Mouse (Mus musculus) heart, embryonic 10.5 days (tissue): ENCODE measurements around the gene Zc3h12d. TPM values are rescaled to one million over a fixed set of nuclear protein-coding genes. Genes with fewer than 3 reads are reported as not detected.

Source experiments
- DNase-seq: peaks from one replicate; pipeline ENCODE4 v3.0.0-alpha.2; 2017; ENCODE audit warnings: low spot score
- H3K27ac ChIP-seq: fragments of 300-500 bp; sonication (generic); 2 replicates; pipeline ENCODE4 v1.5.1; 2016; ENCODE audit warnings: mild to moderate bottlenecking
- H3K27me3 ChIP-seq: fragments of 300-500 bp; sonication (generic); 2 replicates; pipeline ENCODE4 v1.6.1; 2016; ENCODE audit warnings: mild to moderate bottlenecking; ENCODE audit not compliant: poor library complexity, insufficient read depth, severe bottlenecking
- H3K36me3 ChIP-seq: fragments of 300-500 bp; sonication (generic); 2 replicates; pipeline ENCODE4 v1.6.1; 2016; ENCODE audit warnings: mild to moderate bottlenecking, moderate library complexity
- H3K4me1 ChIP-seq: fragments of 300-500 bp; sonication (generic); 2 replicates; pipeline ENCODE4 v1.6.1; 2016; ENCODE audit warnings: mild to moderate bottlenecking
- H3K4me3 ChIP-seq: fragments of 300-500 bp; sonication (generic); 2 replicates; pipeline ENCODE4 v1.5.1; 2016; ENCODE audit warnings: mild to moderate bottlenecking, moderate library complexity
- H3K9me3 ChIP-seq: fragments of 300-500 bp; sonication (generic); 2 replicates; pipeline ENCODE4 v1.6.1; 2016; ENCODE audit warnings: mild to moderate bottlenecking, moderate library complexity
- WGBS: fragments of 180-500 bp; shearing (Covaris S2); methylation state at CpG from one replicate; pipeline ENCODE4 v1.1.7; 2016; 5-methylcytosine and 5-hydroxymethylcytosine counted together
- polyA plus RNA-seq: library from polyadenylated mRNA; unstranded; fragments of >200 nt; fragmentation: Nextera tagmentation; extraction: Ambion mirVana; gene quantifications from 2 replicates; pipeline ENCODE4 v1.2.1, GENCODE M21; 2016

Gene Zc3h12d
- polyA plus RNA-seq, 1 experiment from 2014 or later: 0.11 TPM

GRCm38 (mm10) chr10:7841571-7842080 lies 9.4 kb downstream of the Zc3h12d start:
- 23% methylated on average over 14 of the region's 14 CpGs for WGBS
- Histone ChIP-seq H3K4me3 (peak overlapping the region; percentile 41; the same call in 1 of the 2 replicates), H3K4me1 (peaks cover 20% of the 10 kb centered on the region), H3K9me3 (no peaks in the 10 kb centered on the region), H3K27ac (peak overlapping the region; percentile 48; the same call in 1 of the 2 replicates), H3K36me3 (no peaks in the 10 kb centered on the region), H3K27me3 (no peaks in the 10 kb centered on the region)
- DNase-seq: peak; percentile 76

- WGBS: 79% methylated on average over 4 of the region's 4 CpGs
- Histone ChIP-seq H3K27me3 (no peaks in the 10 kb centered on the region), H3K36me3 (no peaks in the 10 kb centered on the region), H3K4me3 (no peak overlapping the region), H3K27ac (no peak overlapping the region), H3K4me1 (peaks cover 20% of the 10 kb centered on the region), H3K9me3 (no peaks in the 10 kb centered on the region)
- peak; percentile 22 for DNase-seq
Observed at GRCm38 (mm10) chr10:7843181-7843580, 10.9 kb downstream of the Zc3h12d start.

GRCm38 (mm10) chr10:7844161-7844560 lies 11.9 kb downstream of the Zc3h12d start:
- peaks cover 20% of the 10 kb centered on the region for H3K4me1 ChIP-seq
- no peaks in the 10 kb centered on the region for H3K9me3 ChIP-seq
- H3K4me3 ChIP-seq: no peak overlapping the region
- no peaks in the 10 kb centered on the region for H3K36me3 ChIP-seq
- WGBS: 66% methylated on average over 4 of the region's 4 CpGs
- peak; percentile 71 for DNase-seq
- no peaks in the 10 kb centered on the region for H3K27me3 ChIP-seq
- H3K27ac ChIP-seq: no peak overlapping the region

GRCm38 (mm10) chr10:7845136-7845535 lies 12.9 kb downstream of the Zc3h12d start:
- Histone ChIP-seq H3K36me3 (no peaks in the 10 kb centered on the region), H3K27me3 (no peaks in the 10 kb centered on the region), H3K9me3 (no peaks in the 10 kb centered on the region), H3K4me3 (no peak overlapping the region), H3K27ac (no peak overlapping the region), H3K4me1 (peaks cover 14% of the 10 kb centered on the region)
- 77% methylated on average over 8 of the region's 8 CpGs for WGBS
- DNase-seq: peak; percentile 43

GRCm38 (mm10) chr10:7845991-7846390 lies 13.7 kb downstream of the Zc3h12d start:
- H3K36me3 ChIP-seq: no peaks in the 10 kb centered on the region
- H3K27ac ChIP-seq: no peak overlapping the region
- H3K27me3 ChIP-seq: no peaks in the 10 kb centered on the region
- H3K4me1 ChIP-seq: peaks cover 11% of the 10 kb centered on the region
- 82% methylated on average over 4 of the region's 4 CpGs for WGBS
- DNase-seq: peak; percentile 35
- no peak overlapping the region for H3K4me3 ChIP-seq
- no peaks in the 10 kb centered on the region for H3K9me3 ChIP-seq

- Histone ChIP-seq H3K36me3 (no peaks in the 10 kb centered on the region), H3K4me1 (peaks cover under 1% of the 10 kb centered on the region; the same call in 1 of the 2 replicates), H3K9me3 (no peaks in the 10 kb centered on the region), H3K27ac (no peak overlapping the region), H3K27me3 (no peaks in the 10 kb centered on the region), H3K4me3 (no peak overlapping the region)
- 80% methylated on average over 2 of the region's 2 CpGs for WGBS
- no peak for DNase-seq
Observed at GRCm38 (mm10) chr10:7847166-7847605, 14.9 kb downstream of the Zc3h12d start.

GRCm38 (mm10) chr10:7851891-7852290 lies 19.6 kb downstream of the Zc3h12d start:
- Histone ChIP-seq H3K36me3 (no peaks in the 10 kb centered on the region), H3K4me3 (no peak overlapping the region), H3K4me1 (no peaks in the 10 kb centered on the region), H3K27ac (no peak overlapping the region), H3K27me3 (no peaks in the 10 kb centered on the region), H3K9me3 (no peaks in the 10 kb centered on the region)
- 66% methylated on average over 3 of the region's 3 CpGs for WGBS
- no peak for DNase-seq

- no peak overlapping the region for H3K4me3 ChIP-seq
- DNase-seq: peak; percentile 56
- H3K27me3 ChIP-seq: no peaks in the 10 kb centered on the region
- no peaks in the 10 kb centered on the region for H3K9me3 ChIP-seq
- 80% methylated on average over 7 of the region's 7 CpGs for WGBS
- no peak overlapping the region for H3K27ac ChIP-seq
- H3K4me1 ChIP-seq: no peaks in the 10 kb centered on the region
- H3K36me3 ChIP-seq: no peaks in the 10 kb centered on the region
Observed at GRCm38 (mm10) chr10:7860494-7860893, 28.2 kb downstream of the Zc3h12d start.

- peaks cover 4% of the 10 kb centered on the region for H3K27me3 ChIP-seq
- no peaks in the 10 kb centered on the region for H3K9me3 ChIP-seq
- no peak overlapping the region for H3K4me3 ChIP-seq
- no peaks in the 10 kb centered on the region for H3K36me3 ChIP-seq
- 82% methylated on average over 14 of the region's 14 CpGs for WGBS
- DNase-seq: no peak
- H3K4me1 ChIP-seq: no peaks in the 10 kb centered on the region
- no peak overlapping the region for H3K27ac ChIP-seq
Observed at GRCm38 (mm10) chr10:7861259-7861936, 29.1 kb downstream of the Zc3h12d start.

- Histone ChIP-seq H3K4me1 (peaks cover 4% of the 10 kb centered on the region; the same call in 1 of the 2 replicates), H3K9me3 (no peaks in the 10 kb centered on the region), H3K27me3 (peaks cover 11% of the 10 kb centered on the region), H3K27ac (no peak overlapping the region), H3K36me3 (no peaks in the 10 kb centered on the region), H3K4me3 (no peak overlapping the region)
- WGBS: 82% methylated on average over 25 of the region's 25 CpGs
- DNase-seq: peak; percentile 74
Observed at GRCm38 (mm10) chr10:7861937-7862657, 29.8 kb downstream of the Zc3h12d start.

- no peak overlapping the region for H3K27ac ChIP-seq
- no peak overlapping the region for H3K4me3 ChIP-seq
- WGBS: 94% methylated on average over 6 of the region's 6 CpGs
- no peaks in the 10 kb centered on the region for H3K9me3 ChIP-seq
- H3K27me3 ChIP-seq: peaks cover 24% of the 10 kb centered on the region
- DNase-seq: peak; percentile 60
- H3K4me1 ChIP-seq: peaks cover 11% of the 10 kb centered on the region
- no peaks in the 10 kb centered on the region for H3K36me3 ChIP-seq
Observed at GRCm38 (mm10) chr10:7863411-7863810, 31.1 kb downstream of the Zc3h12d start.

GRCm38 (mm10) chr10:7864184-7864583 lies 31.9 kb downstream of the Zc3h12d start:
- Histone ChIP-seq H3K27me3 (peaks cover 30% of the 10 kb centered on the region), H3K9me3 (no peaks in the 10 kb centered on the region), H3K36me3 (no peaks in the 10 kb centered on the region), H3K4me1 (peaks cover 11% of the 10 kb centered on the region), H3K27ac (no peak overlapping the region), H3K4me3 (no peak overlapping the region)
- WGBS: 75% methylated on average over 6 of the region's 6 CpGs
- DNase-seq: peak; percentile 54

GRCm38 (mm10) chr10:7864806-7865205 lies 32.5 kb downstream of the Zc3h12d start:
- Histone ChIP-seq H3K4me3 (no peak overlapping the region), H3K4me1 (peaks cover 14% of the 10 kb centered on the region), H3K27ac (no peak overlapping the region), H3K36me3 (no peaks in the 10 kb centered on the region), H3K27me3 (peaks cover 32% of the 10 kb centered on the region), H3K9me3 (no peaks in the 10 kb centered on the region)
- peak; percentile 22 for DNase-seq
- WGBS: 79% methylated on average over 3 of the region's 3 CpGs
